In genomic region chr4:49604616-49605015, GRCm38 (mm10) we compare ENCODE assay signal across 21 mouse cellular contexts. TPM values are rescaled to one million over a fixed set of nuclear protein-coding genes. Genes with fewer than 3 reads are reported as not detected.
"Had no signal": no experiment of that assay in that cellular context is flagged by ENCODE, and none has a peak within 500 bp of the region (broad histone marks: within the 10 kb centered on the region; RNA-seq: fewer than 3 reads in every experiment).

No protein-coding gene starts in this region.

- DNase-seq: lung, adult 2 months; lung, postnatal 14 days; lung, postnatal 36 days; right cerebral cortex, adult 18-20 months; right cerebral cortex, postnatal 25 days; right cerebral cortex, postnatal 4 days; spleen, adult 18-20 months; thymus, adult 18-20 months; thymus, postnatal 14 days; thymus, postnatal 36 days had no signal

- H3K4me2 ChIP-seq: lung, embryonic 15.5 days; midbrain, embryonic 11.5 days; midbrain, embryonic 13.5 days; midbrain, embryonic 15.5 days; neural tube, embryonic 12.5 days had no signal

- H3K4me1 ChIP-seq: lung, embryonic 15.5 days; midbrain, embryonic 13.5 days; midbrain, embryonic 15.5 days; neural tube, embryonic 12.5 days had no signal

- H3K9me3 ChIP-seq: lung, embryonic 15.5 days; midbrain, embryonic 13.5 days; midbrain, embryonic 15.5 days; neural tube, embryonic 12.5 days had no signal

- H3K27ac ChIP-seq: lung, embryonic 15.5 days; macrophage; midbrain, embryonic 13.5 days; midbrain, embryonic 15.5 days; neural tube, embryonic 12.5 days had no signal

- H3K9ac ChIP-seq: lung, embryonic 15.5 days; midbrain, embryonic 13.5 days; midbrain, embryonic 15.5 days; neural tube, embryonic 12.5 days had no signal

- H3K4me3 ChIP-seq: lung, embryonic 15.5 days; megakaryocyte, embryonic 14.5 days; midbrain, embryonic 13.5 days; midbrain, embryonic 15.5 days; neural tube, embryonic 12.5 days had no signal

- H3K27me3 ChIP-seq: lung, embryonic 15.5 days; midbrain, embryonic 13.5 days; midbrain, embryonic 15.5 days; neural tube, embryonic 12.5 days had no signal

- H3K36me3 ChIP-seq: lung, embryonic 15.5 days; midbrain, embryonic 13.5 days; midbrain, embryonic 15.5 days; neural tube, embryonic 12.5 days had no signal

- ATAC-seq: lung, postnatal 0 days; midbrain, embryonic 13.5 days; midbrain, embryonic 15.5 days had no signal

RNA-seq across cellular contexts. Expression of gene Tmem246, which starts 6.9 kb away (rescaled TPM):
- total RNA-seq: monocyte, adult 5-6 weeks; neutrophil, adult 5-6 weeks had no signal
- polyA plus RNA-seq: macrophage had no signal

RNA-seq across cellular contexts. Expression of gene Aldob, which starts 55.3 kb away (rescaled TPM):
- total RNA-seq: megakaryocyte progenitor cell, adult 5-6 weeks; monocyte, adult 5-6 weeks; neutrophil, adult 5-6 weeks had no signal
- polyA plus RNA-seq: macrophage; midbrain, embryonic 11.5 days; neural tube, embryonic 12.5 days had no signal
